Mouse (Mus musculus) gastrocnemius, postnatal 14 days (tissue): ENCODE data around the gene Adam22. TPM values are rescaled to one million over a fixed set of nuclear protein-coding genes. Genes with fewer than 3 reads are reported as not detected.
A peak's percentile ranks its signal among the peaks of the same experiment; 100 is the strongest.
"Not testable (repeated sequence)": the region's sequence is repeated elsewhere in the genome, so short reads cannot be mapped to it uniquely, and the experiment has no call there.

Source experiments
- DNase-seq: peaks from one replicate; pipeline ENCODE4 v3.0.0; 2021; ENCODE audit warnings: mixed read lengths
- intact Hi-C: fragments of 180-260 bp; cut with DNase I; formaldehyde crosslinking; loops from one replicate; pipeline ENCODE4 v1.15.1; 2025; ENCODE audit warnings: low total_unique reads
- microRNA-seq, 2 experiments: library from miRNA; unstranded; fragments of <30 nt; microRNA quantifications; one replicate each; pipeline ENCODE4 v1.2.0; 2021
- total RNA-seq, 2 experiments: library from RNA; stranded (reverse); gene quantifications; 2 replicates each; pipeline ENCODE4 v1.2.3; 2021

Gene Adam22
- total RNA-seq, 2 experiments from 2014 or later: 4.3 to 4.8 TPM

- DNase-seq: no peak
- intact Hi-C loops: no loop called here
Observed at GRCm38 (mm10) chr5:8077481-8077880, 290.5 kb downstream of the Adam22 start.

- intact Hi-C loops: no loop called here
- DNase-seq: no peak
Observed at GRCm38 (mm10) chr5:8073901-8074561, 293.9 kb downstream of the Adam22 start.

- intact Hi-C loops: no loop called here
- DNase-seq: no peak
Observed at GRCm38 (mm10) chr5:8073406-8073805, 294.6 kb downstream of the Adam22 start.

GRCm38 (mm10) chr5:8063207-8063606 lies 304.8 kb downstream of the Adam22 start:
- intact Hi-C loops: no loop called here
- DNase-seq: no peak

- intact Hi-C loops: no loop called here
- no peak for DNase-seq
Observed at GRCm38 (mm10) chr5:8062469-8062868, 305.5 kb downstream of the Adam22 start.

GRCm38 (mm10) chr5:8058056-8058455 lies 309.9 kb downstream of the Adam22 start:
- DNase-seq: no peak
- intact Hi-C loops: loop anchor here (5.0 kb wide), 1 partner anchor 169 kb away; no protein-coding TSS in a partner anchor

GRCm38 (mm10) chr5:8057018-8057323 lies 311.0 kb downstream of the Adam22 start:
- no peak for DNase-seq

GRCm38 (mm10) chr5:8056141-8057017 lies 311.6 kb downstream of the Adam22 start:
- DNase-seq: peak; percentile 82
- intact Hi-C loops: loop anchor here (5.0 kb wide), 1 partner anchor 171 kb away; no protein-coding TSS in a partner anchor

More at GRCm38 (mm10) chr5:8057018-8057323, 311.0 kb downstream of the Adam22 start:
- intact Hi-C loops: loop anchor here (5.0 kb wide), 1 partner anchor 170 kb away; no protein-coding TSS in a partner anchor

- intact Hi-C loops: loop anchor here (5.0 kb wide), 1 partner anchor 172 kb away; no protein-coding TSS in a partner anchor
- no peak for DNase-seq
Observed at GRCm38 (mm10) chr5:8055721-8056129, 312.2 kb downstream of the Adam22 start.

GRCm38 (mm10) chr5:8053827-8054226 lies 314.1 kb downstream of the Adam22 start:
- intact Hi-C loops: no loop called here
- peak; percentile 30 for DNase-seq

- intact Hi-C loops: no loop called here
- DNase-seq: no peak
Observed at GRCm38 (mm10) chr5:8045855-8046254, 322.1 kb downstream of the Adam22 start, which contains the start of gene Sri. Gene Sri (plus strand): TSS chr5:8046078.

- DNase-seq, intact Hi-C loops: not testable (repeated sequence)
Observed at GRCm38 (mm10) chr5:8034596-8034995, 333.4 kb downstream of the Adam22 start.

Small RNA genes lying within 50 kb of the gene (microRNA-seq; reads per million reads assigned to microRNA genes)
- gene Gm24196: 0 reads per million in 2 experiments

Other genes with a start within 250 kb of the Adam22 start
- 1 to 10 TPM; 2.6 to 2.9 TPM for gene Dbf4, start 54.6 kb upstream of the Adam22 start, total RNA-seq
- gene Slc25a40, start 54.7 kb upstream of the Adam22 start, total RNA-seq: 1 to 10 TPM; 3.5 to 3.9 TPM